Mouse (Mus musculus): ENCODE results near the gene Gsk3b. TPM values are rescaled to one million over a fixed set of nuclear protein-coding genes. Genes with fewer than 3 reads are reported as not detected.

The Gsk3b gene
- total and polyA plus RNA-seq, 3 experiments: 6.1 to 30.8 (median 15.5) TPM

DNA sequence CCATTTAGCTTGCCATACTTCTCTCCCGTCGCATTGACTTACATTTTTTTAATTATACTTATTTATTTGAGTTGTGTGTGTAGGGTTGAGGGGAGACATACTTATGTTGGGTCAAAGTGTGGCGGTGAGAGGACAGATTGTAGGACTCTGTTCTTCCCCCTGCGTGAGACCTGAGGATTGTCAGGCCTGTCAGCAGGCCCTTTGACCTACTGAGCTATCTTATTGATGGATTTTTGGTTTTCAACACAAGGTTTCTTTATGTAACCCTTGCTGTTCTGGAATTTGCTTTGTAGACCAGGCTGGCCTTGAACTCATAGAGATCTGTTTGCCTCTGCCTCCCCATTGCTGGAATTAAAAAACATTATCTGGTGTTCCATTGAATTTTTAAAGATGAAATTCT, 56.1 kb downstream of the Gsk3b start:
- Histone ChIP-seq H3K27me3 (replicated peaks) (no peaks in the 10 kb centered on the region), H3K4me2 (ENCODE audit: insufficient read depth, low read depth, poor library complexity, severe bottlenecking) (no peak overlapping the region), H3K36me3 (replicated peaks in 1 of 2; ENCODE audit: control insufficient read depth in 1 of 2, insufficient read depth in 1 of 2, low read length in 1 of 2) (peaks cover 7 to 46% of the 10 kb centered on the region in 2 experiments), H3K27ac (ENCODE audit: insufficient read depth, low read depth) (no peak overlapping the region), H3K79me2 (replicated peaks; ENCODE audit: control insufficient read depth, extremely low read depth, insufficient read depth, poor library complexity, severe bottlenecking) (peaks cover 20% of the 10 kb centered on the region), H3K9me3 (replicated peaks; ENCODE audit: low read length) (no peaks in the 10 kb centered on the region), H3K4me1 (ENCODE audit: control insufficient read depth in 1 of 2, insufficient read depth in 2 of 2) (peaks cover 0 to 3% of the 10 kb centered on the region in 2 experiments; a peak in 1 of 4 replicates), H3K4me3 (replicated peaks in 1 of 3; ENCODE audit: low read depth in 2 of 3, low read length in 2 of 3, poor library complexity in 1 of 3) (no peak overlapping the region), H3K9ac (ENCODE audit: insufficient read depth, low read depth) (no peak overlapping the region)
- in situ Hi-C loops (cut with MboI; ENCODE audit: low pct_ligation_motif_present, low pct_unique_long_range_greater_than_20kb, low sequenced_read_pairs) (no loop called here), dilution Hi-C loops (cut with MboI; ENCODE audit: extremely low pct_ligation_motif_present, extremely low pct_unique_long_range_greater_than_20kb, low sequenced_read_pairs) (no loop called here)
- no peak for DNase-seq (ENCODE audit: extremely low read depth)
- no peak for TF ChIP-seq NRF1 (IDR thresholded peaks at IDR 0.05; ENCODE audit: low read depth, low read length)
- TF ChIP-seq MAZ (IDR thresholded peaks at IDR 0.05; ENCODE audit: low read depth, low read length): no peak
- TF ChIP-seq MAX (IDR thresholded peaks at IDR 0.05; ENCODE audit: low read length): no peak
- no peak for TF ChIP-seq MAFK (IDR thresholded peaks at IDR 0.05; ENCODE audit: insufficient replicate concordance, low read length)
- no peak for TF ChIP-seq ELF1 (IDR thresholded peaks at IDR 0.05; ENCODE audit: low read depth, low read length)
- no peak for TF ChIP-seq USF1 (IDR thresholded peaks at IDR 0.05; ENCODE audit: low read depth, low read length)
- TF ChIP-seq SMC3 (IDR thresholded peaks at IDR 0.05; ENCODE audit: low read depth, low read length): no peak
- TF ChIP-seq JUN (IDR thresholded peaks at IDR 0.05; ENCODE audit: insufficient read depth, low read depth, low read length): no peak

GRCm38 (mm10) chr16:38150555-38150954, 61.8 kb downstream of the Gsk3b start:
- H3K9ac ChIP-seq (ENCODE audit: insufficient read depth, low read depth): no peak overlapping the region
- dilution Hi-C loops (cut with MboI; ENCODE audit: extremely low pct_ligation_motif_present, extremely low pct_unique_long_range_greater_than_20kb, low sequenced_read_pairs): no loop called here
- peaks cover 2 to 43% of the 10 kb centered on the region in 2 experiments for H3K36me3 ChIP-seq (replicated peaks in 1 of 2; ENCODE audit: control insufficient read depth in 1 of 2, insufficient read depth in 1 of 2, low read length in 1 of 2)
- no peaks in the 10 kb centered on the region for H3K27me3 ChIP-seq (replicated peaks)
- H3K4me3 ChIP-seq (replicated peaks in 1 of 3; ENCODE audit: low read depth in 2 of 3, low read length in 2 of 3, poor library complexity in 1 of 3): no peak overlapping the region
- peaks cover 0 to 11% of the 10 kb centered on the region in 2 experiments; a peak in 1 of 4 replicates for H3K4me1 ChIP-seq (ENCODE audit: control insufficient read depth in 1 of 2, insufficient read depth in 2 of 2)
- H3K9me3 ChIP-seq (replicated peaks; ENCODE audit: low read length): no peaks in the 10 kb centered on the region
- in situ Hi-C loops (cut with MboI; ENCODE audit: low pct_ligation_motif_present, low pct_unique_long_range_greater_than_20kb, low sequenced_read_pairs): no loop called here
- no peak overlapping the region for H3K4me2 ChIP-seq (ENCODE audit: insufficient read depth, low read depth, poor library complexity, severe bottlenecking)
- TF ChIP-seq IRF4 (IDR thresholded peaks at IDR 0.05; ENCODE audit: low read depth, low read length) (no peak), MAZ (IDR thresholded peaks at IDR 0.05; ENCODE audit: low read depth, low read length) (no peak), JUND (conservative IDR thresholded peaks at IDR 0.05; ENCODE audit: low read depth, low read length) (no peak), RCOR1 (conservative IDR thresholded peaks at IDR 0.05; ENCODE audit: low read depth, low read length) (no peak), TCF12 (IDR thresholded peaks at IDR 0.05; ENCODE audit: low read depth, low read length) (no peak), EP300 (IDR thresholded peaks at IDR 0.05; ENCODE audit: low read length) (no peak), GABPA (IDR thresholded peaks at IDR 0.05; ENCODE audit: insufficient replicate concordance, low read depth, low read length) (no peak), MXI1 (IDR thresholded peaks at IDR 0.05; ENCODE audit: low read depth, low read length) (no peak), MEF2A (IDR thresholded peaks at IDR 0.05; ENCODE audit: borderline replicate concordance, low read depth, low read length) (no peak)
- no peak overlapping the region for H3K27ac ChIP-seq (ENCODE audit: insufficient read depth, low read depth)
- no peak for DNase-seq (ENCODE audit: extremely low read depth)
- peaks cover 11% of the 10 kb centered on the region; the same call in 1 of the 2 replicates for H3K79me2 ChIP-seq (replicated peaks; ENCODE audit: control insufficient read depth, extremely low read depth, insufficient read depth, poor library complexity, severe bottlenecking)
